Mouse (Mus musculus): Measurements from ENCODE around the gene Antxr2. TPM values are rescaled to one million over a fixed set of nuclear protein-coding genes. Genes with fewer than 3 reads are reported as not detected.

Gene Antxr2
- total RNA-seq, 2 experiments from 2014 or later, result 1.2 to 1.7 TPM

DNA sequence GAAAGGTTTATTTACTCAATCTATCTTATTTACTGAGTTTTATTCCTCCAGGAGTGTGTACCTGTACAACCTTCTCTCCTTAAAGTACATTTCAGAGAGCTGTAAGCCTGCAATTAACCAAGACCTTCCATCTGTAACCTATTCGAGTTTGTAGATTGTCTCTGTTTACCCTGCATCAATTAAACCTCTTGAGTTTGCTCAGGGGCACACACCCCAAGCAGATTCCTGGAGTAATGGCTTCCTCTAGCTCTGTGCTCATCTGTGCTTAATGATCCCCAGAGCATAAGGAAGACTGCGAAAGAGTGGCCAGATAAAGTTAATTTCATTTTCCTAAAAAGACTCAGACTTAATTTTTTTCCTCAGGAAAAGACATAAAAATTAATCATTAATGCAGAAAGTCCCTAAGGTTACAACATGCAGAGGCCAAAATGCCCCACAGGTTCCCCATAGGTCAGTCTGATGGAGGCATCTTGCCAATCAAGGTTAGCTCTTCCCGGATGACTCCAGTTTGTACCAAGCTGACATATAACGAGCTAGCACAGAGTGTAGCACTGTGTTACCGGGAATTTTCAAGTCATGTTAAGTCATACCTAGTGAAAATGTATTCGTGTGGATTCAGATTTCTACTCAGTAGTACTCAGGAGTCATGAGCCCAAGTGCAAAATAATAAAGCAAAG lies 34.2 kb downstream of the Antxr2 start:
- no peak for DNase-seq (ENCODE audit: low spot score in 2 of 2)

DNA sequence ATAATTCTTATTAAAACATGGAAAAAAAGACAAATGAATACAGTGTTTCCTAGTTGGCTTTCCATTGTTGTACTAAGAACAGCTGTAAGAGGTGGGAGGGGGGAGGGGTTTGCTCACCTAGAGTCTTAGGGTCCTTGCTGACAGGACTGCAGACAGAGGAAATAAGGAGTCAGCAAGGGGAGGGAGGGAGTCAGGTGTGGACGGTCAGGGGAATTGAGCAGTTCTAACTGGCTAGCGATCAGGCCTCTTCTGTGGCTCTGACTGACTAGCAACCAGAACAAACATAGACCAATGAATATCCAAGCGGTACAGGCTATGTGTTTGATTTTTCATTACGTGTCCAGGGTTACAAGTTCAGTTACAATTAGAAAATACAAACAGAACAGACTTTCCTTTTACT lies 35.0 kb downstream of the Antxr2 start:
- DNase-seq (ENCODE audit: low spot score in 2 of 2), result no peak

DNA sequence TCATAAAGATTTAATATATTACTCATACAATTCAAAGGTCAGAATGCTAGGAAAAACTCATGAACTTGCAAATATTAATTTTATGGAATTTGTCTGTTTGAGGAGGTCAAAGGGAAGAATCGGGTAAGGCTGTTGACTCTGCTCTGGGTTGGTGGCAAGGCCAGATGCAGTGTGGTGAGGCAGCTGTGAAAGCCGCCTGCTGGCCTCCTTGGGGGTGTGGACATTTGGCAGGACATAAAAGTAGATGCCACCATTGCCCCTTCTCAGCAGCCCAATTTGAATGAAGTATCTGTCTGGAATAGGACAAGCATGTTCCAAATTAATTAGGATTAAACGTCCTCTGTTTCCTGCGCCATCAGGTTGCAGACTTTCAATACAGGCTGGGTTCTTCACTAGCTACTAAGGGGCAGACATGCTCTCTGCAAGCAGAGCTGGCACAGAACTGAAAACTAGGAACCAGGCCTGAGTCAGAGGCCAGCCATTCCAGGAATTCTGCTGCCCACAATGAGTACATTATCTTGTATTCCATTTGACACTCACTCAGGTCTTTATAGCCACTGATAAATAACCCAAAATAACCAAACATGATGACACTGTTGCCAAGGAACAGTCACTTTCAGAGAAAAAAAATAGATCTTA lies 44.1 kb downstream of the Antxr2 start:
- no peak for DNase-seq (ENCODE audit: low spot score in 2 of 2)

DNA sequence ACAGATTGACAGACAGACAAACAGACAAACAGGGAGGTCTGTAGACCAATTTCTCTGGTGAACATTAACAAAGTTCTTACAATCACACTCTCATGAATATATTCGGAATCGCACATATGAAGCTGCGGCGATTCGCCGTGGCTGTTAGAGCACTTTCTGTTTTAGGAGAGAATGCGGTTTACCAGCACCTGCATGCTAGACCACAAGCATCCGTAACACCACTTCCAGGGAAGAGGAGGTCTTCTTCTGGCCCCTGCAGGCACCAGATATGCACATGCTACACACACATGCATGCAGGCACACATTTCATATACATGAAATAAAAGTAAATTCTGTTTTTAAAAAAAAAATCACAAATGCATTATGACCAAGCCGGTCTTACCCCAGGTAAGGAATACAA lies 47.5 kb downstream of the Antxr2 start:
- DNase-seq (ENCODE audit: low spot score in 2 of 2), result no peak

DNA sequence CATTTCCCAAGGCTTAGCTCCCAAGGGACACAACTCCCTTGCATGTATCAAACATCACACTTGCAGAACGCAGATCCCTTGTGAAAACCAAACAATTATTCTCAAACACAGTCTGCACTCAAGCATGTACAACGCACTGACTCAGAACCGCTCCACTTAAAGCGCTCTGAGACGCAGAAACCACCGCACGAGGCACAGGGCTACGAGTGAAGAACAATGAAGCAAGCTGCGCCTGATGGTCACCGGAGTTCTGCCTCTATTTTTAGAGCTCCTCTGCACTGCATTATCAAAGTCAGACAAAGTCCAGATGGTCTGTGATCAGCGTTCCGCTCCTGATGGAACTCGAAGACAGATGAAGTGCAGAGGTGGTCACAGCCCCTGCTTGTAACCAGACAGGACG lies 50.4 kb downstream of the Antxr2 start:
- DNase-seq (ENCODE audit: low spot score in 2 of 2), result peak; percentile 9 to 11

DNA sequence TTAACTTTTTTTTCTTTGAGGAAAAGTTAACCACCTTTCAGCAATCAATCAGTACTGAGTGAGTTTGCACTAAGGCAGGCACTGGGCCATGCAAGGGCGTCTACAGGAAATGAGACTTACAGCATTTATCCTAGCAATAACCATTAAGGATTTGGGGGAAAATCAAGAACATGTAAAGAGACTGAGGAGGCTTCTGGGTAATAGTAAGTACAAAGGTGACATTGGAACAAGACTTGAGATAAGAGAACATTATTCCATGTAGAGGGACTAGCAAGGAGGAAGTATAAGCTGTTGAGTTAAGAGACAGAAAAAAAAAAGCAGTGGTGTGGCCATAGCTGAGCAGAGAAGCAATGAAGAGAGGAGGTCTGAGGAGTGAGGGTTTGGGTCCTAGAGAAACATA lies 57.5 kb downstream of the Antxr2 start:
- no peak for DNase-seq (ENCODE audit: low spot score in 2 of 2)

DNA sequence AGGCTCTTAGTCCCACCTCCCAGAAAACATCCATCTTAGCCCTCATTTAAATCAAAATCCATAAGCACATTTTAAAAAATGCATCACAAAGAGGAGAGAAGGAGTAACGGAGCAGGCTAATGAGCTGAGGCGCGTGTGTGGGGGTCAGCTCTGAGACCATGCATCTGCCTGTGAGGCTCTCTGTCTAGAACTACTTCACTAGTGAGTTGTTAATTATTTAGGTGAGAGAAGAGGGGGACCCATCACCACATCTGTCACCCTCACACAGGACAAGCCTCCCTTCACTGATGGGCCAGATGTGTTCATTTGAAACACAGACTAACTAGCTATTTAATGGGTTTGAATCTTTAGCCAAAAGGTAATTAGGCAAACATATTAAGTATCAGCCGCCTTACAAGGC lies 58.8 kb downstream of the Antxr2 start:
- no peak for DNase-seq (ENCODE audit: low spot score in 2 of 2)

DNA sequence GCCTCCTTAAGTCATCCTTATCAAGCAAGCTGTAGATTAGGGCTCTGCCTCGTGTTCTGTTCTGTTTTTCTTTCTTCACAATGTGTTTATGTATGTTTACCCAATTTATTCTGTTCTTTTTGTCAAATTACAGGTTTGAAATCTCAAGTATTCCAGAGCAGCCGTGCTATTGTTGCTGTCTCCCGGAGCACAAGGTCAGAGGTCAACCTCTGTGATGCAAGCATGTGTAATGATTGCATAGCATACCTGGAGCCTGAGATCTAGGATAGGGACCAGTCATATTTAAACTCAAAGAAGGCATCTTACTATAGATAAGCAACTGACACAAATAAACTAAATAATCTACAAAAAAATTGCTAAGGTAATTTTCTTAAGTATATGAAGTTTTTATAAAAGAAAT lies 59.6 kb downstream of the Antxr2 start:
- no peak for DNase-seq (ENCODE audit: low spot score in 2 of 2)

DNA sequence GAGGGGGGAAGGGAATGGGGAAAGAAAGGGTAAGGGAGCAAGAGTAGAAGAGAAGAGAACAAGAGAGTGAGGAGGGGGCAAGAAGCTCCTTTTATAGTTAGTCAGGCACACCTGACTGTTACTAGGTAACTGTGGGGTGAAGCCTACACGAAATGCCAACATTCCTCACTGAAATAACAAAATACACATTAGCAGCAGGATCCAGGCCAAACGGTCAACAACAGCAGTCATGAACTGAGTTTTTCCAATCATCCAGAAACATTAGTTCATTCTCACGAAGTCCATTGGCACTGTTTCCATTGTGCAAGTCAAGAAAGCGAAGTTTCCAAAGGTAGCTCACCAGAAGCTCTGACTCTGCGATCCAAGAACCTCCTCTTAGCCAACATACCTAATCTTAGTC lies 63.8 kb downstream of the Antxr2 start:
- DNase-seq (ENCODE audit: low spot score in 2 of 2), result no peak

DNA sequence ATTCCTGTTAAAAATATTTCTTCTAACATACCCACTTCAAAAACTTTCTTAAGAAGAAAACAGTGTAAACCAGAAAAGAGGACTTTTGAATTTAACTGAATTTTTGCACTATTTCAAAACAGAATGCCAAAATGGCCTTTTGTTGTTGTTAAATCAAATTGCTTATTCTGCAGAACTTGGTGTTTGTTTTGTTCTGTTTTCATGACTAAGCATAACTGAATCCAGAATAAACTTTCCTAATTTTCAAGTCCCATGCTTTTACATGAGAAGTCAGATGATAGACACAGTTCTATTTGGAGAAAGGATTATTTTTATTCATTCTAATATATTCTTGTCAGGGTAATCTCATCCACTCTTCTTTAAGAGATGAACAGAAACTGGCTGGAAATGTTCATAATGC lies 64.7 kb downstream of the Antxr2 start:
- no peak for DNase-seq (ENCODE audit: low spot score in 2 of 2)

DNA sequence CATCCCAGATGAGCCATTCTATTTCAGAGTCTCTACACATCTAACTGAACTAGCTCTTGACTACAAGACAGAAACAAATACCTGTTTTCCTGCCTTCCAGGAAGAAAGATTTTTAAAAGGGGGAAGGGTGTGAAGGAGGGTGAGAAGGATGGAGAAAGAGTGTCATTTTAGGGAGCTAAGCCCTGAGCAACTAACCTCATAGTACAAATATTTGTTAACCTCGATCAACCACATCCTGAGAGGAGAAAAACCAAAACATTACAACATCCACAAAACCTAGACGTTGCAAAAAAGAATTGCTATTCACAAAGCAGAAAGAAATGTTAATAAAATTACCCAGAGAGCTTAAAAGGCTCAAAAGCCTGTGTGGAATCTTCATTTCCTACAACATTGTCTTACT lies 66.4 kb downstream of the Antxr2 start:
- no peak for DNase-seq (ENCODE audit: low spot score in 2 of 2)

DNA sequence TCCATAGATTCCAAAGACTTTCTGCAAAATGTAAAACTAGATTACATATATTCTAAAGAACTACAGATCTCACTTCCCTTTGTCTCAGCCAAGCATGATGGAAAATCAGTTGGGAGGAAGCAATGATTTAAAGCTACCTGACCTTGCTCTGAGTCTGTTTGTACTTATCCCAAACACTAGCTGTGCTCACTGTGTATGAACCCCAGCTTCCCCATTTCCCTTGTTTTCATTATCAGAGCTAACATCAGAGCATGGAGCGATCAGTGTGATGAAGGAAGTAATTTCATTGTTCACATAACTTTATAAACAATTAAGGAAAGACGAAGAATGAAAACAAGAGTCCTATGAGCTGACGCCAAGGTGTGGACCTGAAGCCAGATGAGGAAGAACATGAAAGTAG lies 68.3 kb downstream of the Antxr2 start:
- no peak for DNase-seq (ENCODE audit: low spot score in 2 of 2)

DNA sequence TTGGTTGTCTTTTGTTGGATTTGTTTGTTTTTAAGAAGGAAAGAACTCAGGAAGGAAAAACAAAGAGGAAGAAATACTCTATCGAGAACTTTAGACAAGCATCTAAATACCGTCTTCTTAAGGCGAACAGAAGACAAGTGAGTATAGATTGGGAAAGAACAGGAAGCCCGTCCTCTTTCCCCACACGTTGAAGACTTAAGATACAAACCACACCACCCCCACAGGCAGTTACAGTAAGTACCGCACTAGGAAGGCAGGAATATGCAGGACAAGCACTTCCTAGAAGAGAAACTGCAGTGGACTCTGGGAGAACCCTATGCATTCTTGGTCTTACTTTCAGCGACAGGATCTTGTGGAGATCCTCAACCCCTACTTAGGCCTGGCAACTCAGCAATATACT lies 69.1 kb downstream of the Antxr2 start:
- DNase-seq (ENCODE audit: low spot score in 2 of 2), result no peak

DNA sequence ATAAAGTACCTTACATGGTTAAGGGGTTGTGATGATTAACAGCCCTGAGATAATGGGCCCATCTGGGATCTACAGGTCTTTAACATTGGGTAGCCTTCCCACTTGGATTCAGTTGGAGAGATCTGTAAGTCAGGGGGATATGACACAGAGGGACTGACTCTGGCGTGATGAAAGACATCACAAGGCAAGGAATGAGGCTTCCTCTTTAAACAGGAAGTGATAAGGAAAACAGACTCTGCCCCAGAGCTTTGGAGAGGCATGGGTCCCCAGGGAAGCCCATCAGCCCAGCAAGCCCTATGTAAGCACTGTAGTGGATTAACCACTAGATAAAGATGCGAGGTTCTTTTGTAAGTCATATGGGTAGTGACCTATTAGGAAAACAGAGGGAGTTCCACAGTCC lies 71.2 kb downstream of the Antxr2 start:
- DNase-seq (ENCODE audit: low spot score in 2 of 2), result no peak

DNA sequence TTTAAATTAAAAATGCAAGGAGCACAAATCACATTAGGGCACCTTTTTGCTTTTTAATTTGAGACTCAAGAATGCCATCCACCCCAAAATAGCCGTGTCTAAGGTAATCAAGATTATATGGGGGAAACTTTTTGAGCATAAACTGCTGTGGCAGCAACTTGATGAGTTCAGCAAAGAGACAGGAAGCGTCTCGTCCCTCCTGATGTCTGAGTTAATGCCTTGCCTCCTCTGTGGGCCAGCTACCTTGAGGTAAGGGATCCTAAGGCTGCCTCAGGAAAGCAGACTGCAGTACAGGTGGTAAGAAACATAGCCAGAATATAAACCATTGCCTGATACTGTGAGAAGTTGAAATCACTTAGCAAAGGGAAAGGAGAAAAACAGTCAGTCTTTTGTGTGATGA lies 71.8 kb downstream of the Antxr2 start:
- no peak for DNase-seq (ENCODE audit: low spot score in 2 of 2)

DNA sequence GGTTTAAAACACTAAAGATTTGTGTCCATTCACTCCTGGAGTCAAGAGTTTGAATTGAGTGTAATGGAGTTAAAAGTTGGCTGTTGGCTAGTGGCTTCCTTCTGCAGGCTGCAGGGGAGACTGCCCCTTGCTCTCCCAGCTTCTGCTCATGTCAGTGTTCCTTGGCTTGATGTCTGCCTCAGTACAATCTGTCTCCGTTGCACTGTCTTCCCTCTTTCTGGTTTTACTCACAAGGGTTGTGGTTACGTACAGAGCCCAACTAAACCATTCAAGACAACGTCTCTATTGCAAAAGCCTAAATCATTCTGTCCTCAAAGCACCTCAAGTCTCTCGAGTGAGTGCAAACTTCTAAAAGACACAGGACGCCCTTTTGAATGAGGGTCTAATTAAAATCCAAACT lies 73.3 kb downstream of the Antxr2 start:
- DNase-seq (ENCODE audit: low spot score in 2 of 2), result no peak

DNA sequence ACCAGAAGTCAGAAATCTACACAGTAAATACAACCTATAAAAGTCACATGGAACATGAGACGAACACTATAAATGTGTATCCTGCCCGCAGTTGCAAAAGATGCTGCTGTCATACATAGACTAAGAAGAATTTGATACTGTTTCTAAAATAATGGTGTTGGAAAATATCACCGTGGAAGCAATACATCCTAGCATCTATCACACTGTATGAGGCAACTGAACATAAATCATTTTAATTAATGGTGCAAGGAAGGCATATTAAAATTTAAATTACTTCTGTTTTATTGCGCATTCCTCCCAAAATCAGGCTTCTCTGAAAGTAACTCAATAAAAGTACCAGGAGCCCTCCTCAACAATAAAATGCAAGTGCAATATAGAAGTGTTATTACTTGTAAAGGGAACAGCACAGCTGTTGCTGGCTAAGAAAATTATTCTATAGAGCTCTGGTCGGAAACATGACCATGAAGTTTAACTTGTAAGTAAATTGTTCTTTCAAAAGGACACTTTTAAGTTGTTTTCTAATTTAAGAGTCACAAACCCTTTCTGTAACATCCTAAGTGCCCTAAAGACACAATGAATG lies 76.6 kb downstream of the Antxr2 start:
- no peak for DNase-seq (ENCODE audit: low spot score in 2 of 2)

DNA sequence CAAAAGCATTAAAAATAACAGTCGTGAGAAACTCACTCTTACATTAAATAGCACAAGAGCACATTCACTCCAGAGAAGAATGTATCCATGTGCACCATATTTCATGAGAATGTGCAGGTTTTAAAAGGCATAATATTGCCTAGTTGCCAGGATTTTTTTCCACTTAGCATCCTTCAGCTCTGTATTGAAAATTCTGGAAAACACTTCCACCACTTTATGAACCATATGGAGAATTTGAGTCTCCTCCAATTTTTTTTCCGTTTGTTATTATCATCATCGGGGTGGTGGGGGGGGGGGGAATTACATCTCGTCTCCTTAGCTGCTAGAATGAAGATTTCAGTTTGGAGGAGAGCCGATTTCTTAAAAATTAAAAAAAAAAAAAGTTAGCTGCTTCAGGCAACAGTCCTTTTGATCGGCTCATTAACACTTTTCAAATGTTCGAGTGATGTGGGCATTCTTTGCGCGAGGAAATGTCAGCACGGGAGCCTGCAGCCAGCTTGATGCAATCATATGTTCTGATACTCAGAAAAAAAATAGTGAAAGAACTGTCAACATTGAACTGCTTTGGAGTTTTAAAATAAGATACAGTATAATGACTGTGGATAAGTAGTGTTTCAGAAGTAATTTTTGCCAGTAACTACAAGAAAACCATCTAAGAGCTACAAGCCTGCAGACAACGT lies 77.5 kb downstream of the Antxr2 start:
- DNase-seq (ENCODE audit: low spot score in 2 of 2), result no peak

DNA sequence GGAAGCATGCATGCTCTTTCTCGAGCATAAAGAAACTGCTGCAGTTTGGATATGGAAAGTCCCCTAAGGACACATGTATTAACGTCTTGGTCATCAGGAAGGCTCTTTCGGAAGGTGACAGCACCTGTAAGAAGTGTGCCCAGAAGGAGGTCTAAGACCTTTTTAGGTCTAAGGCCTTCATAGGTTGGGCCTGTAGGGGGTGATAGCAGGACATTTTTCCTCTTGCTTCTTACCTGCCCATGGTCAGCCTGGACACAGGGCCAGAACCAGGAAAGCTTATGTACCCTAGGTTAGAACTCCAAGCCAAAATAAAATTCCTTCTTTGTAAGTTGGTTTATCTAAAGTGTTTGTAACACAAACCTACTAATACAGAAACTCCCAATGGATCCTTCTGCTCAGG lies 83.6 kb downstream of the Antxr2 start:
- DNase-seq (ENCODE audit: low spot score in 2 of 2), result no peak

DNA sequence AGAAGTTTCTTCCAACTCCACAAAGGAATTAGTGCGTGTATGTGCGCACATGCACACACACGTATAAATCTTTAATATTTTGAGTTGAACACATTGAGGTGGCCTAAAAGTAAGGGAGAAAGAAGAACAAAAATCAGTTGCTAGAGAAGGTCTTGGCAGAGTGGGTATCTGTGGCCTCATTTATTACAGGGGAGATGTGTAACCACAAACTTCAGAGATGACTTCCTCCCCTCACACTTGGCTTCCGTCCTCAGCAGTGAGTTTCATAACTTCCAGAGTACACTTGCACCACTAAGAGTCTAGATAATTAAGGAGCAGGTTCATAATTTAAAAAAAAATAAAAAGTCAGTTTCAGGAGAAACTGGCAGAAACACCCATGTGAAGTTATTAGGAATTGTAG lies 84.6 kb downstream of the Antxr2 start:
- no peak for DNase-seq (ENCODE audit: low spot score in 2 of 2)

DNA sequence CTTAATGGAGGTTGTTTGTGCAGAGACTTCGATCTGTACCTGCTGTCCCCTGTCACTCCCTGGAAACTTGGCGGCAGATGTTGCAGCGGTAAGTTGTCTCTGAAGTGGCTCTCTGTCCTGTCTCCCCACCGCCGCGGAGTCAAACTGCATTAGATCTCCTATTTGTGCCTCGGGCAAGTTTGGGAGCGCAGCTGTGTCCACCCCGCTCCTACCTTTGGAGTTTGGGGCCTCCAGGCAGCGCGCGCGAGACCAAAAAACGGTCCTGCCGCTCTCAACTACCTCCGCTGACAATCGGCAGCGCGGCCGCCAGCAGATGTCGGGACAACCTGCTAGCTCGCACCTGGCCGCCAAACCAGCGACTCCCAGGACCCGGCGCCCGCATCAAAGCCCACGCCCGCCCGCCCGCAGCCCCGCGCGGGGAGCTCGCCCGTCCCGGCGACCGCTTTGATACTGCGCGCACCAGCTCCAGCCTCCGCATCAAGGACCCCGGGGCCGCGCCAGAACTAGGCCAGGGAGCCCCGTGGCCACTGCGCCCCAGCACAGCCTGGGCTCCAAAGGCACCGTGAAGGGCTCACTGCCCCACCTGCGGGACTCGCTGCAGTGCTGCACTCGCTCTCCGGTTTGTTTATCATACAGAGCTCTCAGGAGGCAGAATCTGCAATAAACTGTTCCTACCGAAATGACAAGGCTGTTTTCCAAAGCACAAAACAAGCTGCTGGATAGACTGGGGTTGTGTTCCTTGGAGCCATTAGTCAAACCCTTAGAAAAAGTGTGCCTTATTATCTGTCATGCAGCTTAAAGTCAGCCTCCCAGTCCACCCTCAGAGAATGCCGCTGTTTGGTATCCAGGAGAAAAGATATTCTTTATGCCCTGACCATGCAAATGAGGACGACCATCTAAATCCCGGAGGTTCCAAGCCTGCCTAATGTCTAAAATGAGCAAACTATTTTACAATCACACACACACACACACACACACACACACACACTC lies 95.4 kb downstream of the Antxr2 start:
- peak; percentile 12 to 52 for DNase-seq (ENCODE audit: low spot score in 2 of 2)
